ENCODE assay signal across 9 mouse cellular contexts in genomic region chr19:43385451-43385850, GRCm38 (mm10). TPM values are rescaled to one million over a fixed set of nuclear protein-coding genes. Genes with fewer than 3 reads are reported as not detected.
A peak's percentile ranks its signal among the peaks of the same experiment; 100 is the strongest.
DNase-seq lines count a peak whose midpoint lies in the region; ATAC-seq and TF ChIP-seq lines count a peak whose summit lies in the region.
"Had no signal": no experiment of that assay in that cellular context is flagged by ENCODE, and none has a peak within 500 bp of the region (broad histone marks: within the 10 kb centered on the region; RNA-seq: fewer than 3 reads in every experiment).

No protein-coding gene starts in this region.

- peak overlapping the region; percentile 40 for H3K4me3 ChIP-seq in kidney, embryonic 16.5 days (ENCODE audit: low read length)
- H3K4me3 ChIP-seq in forebrain, embryonic 11.5 days (ENCODE audit: low read depth, low read length) = peak overlapping the region; percentile 29
- peak overlapping the region; percentile 41 for H3K4me3 ChIP-seq in intestine, postnatal 0 days (ENCODE audit: low read depth, low read length)
- H3K4me3 ChIP-seq in neural tube, embryonic 15.5 days (replicated peaks) = peak overlapping the region; percentile 31

- no peaks in the 10 kb centered on the region for H3K9me3 ChIP-seq in kidney, embryonic 16.5 days (ENCODE audit: low read length)
- no peaks in the 10 kb centered on the region for H3K9me3 ChIP-seq in forebrain, embryonic 11.5 days (ENCODE audit: control insufficient read depth, low read length)
- no peaks in the 10 kb centered on the region for H3K9me3 ChIP-seq in intestine, postnatal 0 days (ENCODE audit: control insufficient read depth)
- H3K9me3 ChIP-seq in neural tube, embryonic 15.5 days (replicated peaks) = no peaks in the 10 kb centered on the region

- ATAC-seq in kidney, embryonic 16.5 days (ENCODE audit: low FRiP score, low TSS enrichment) = no peak
- ATAC-seq in forebrain, embryonic 11.5 days (replicated peaks; ENCODE audit: low FRiP score) = no peak
- ATAC-seq in intestine, postnatal 0 days = no peak
- no peak for ATAC-seq in neural tube, embryonic 15.5 days (ENCODE audit: low FRiP score)

- no peak overlapping the region for H3K27ac ChIP-seq in kidney, embryonic 16.5 days (ENCODE audit: low read length)
- H3K27ac ChIP-seq in forebrain, embryonic 11.5 days (ENCODE audit: low read depth, low read length) = no peak overlapping the region
- peak overlapping the region; percentile 46; the same call in 1 of the 2 replicates for H3K27ac ChIP-seq in intestine, postnatal 0 days (ENCODE audit: low read depth, low read length)
- no peak overlapping the region for H3K27ac ChIP-seq in neural tube, embryonic 15.5 days (replicated peaks)

- H3K36me3 ChIP-seq in kidney, embryonic 16.5 days (ENCODE audit: insufficient read depth, low read length) = no peaks in the 10 kb centered on the region
- no peaks in the 10 kb centered on the region for H3K36me3 ChIP-seq in forebrain, embryonic 11.5 days (ENCODE audit: control insufficient read depth, insufficient read depth, low read length)
- no peaks in the 10 kb centered on the region for H3K36me3 ChIP-seq in intestine, postnatal 0 days (ENCODE audit: control insufficient read depth, insufficient read depth)
- no peaks in the 10 kb centered on the region for H3K36me3 ChIP-seq in neural tube, embryonic 15.5 days

- no peak overlapping the region for H3K9ac ChIP-seq in kidney, embryonic 16.5 days (replicated peaks; ENCODE audit: low read length)
- no peak overlapping the region for H3K9ac ChIP-seq in forebrain, embryonic 11.5 days (ENCODE audit: low read length)
- peak overlapping the region; percentile 42 for H3K9ac ChIP-seq in intestine, postnatal 0 days (ENCODE audit: low read depth, low read length)
- no peak overlapping the region for H3K9ac ChIP-seq in neural tube, embryonic 15.5 days (replicated peaks)

- peak overlapping the region; percentile 56 for H3K4me2 ChIP-seq in kidney, embryonic 16.5 days (replicated peaks; ENCODE audit: low read depth, low read length)
- peak overlapping the region; percentile 56 for H3K4me2 ChIP-seq in forebrain, embryonic 11.5 days (ENCODE audit: low read depth, low read length, severe bottlenecking)
- H3K4me2 ChIP-seq in intestine, postnatal 0 days (replicated peaks; ENCODE audit: low read depth) = peak overlapping the region; percentile 56
- peak overlapping the region; percentile 58 for H3K4me2 ChIP-seq in neural tube, embryonic 15.5 days

- WGBS in kidney, embryonic 16.5 days = 4% methylated on average over 13 of the region's 13 CpGs
- WGBS in forebrain, embryonic 11.5 days = 3% methylated on average over 12 of the region's 13 CpGs
- WGBS in intestine, postnatal 0 days = 5% methylated on average over 13 of the region's 13 CpGs
- WGBS in neural tube, embryonic 15.5 days = 1% methylated on average over 13 of the region's 13 CpGs

- H3K27me3 ChIP-seq in kidney, embryonic 16.5 days (ENCODE audit: insufficient read depth, low read length) = peaks cover 68% of the 10 kb centered on the region
- peaks cover 53% of the 10 kb centered on the region for H3K27me3 ChIP-seq in forebrain, embryonic 11.5 days (ENCODE audit: control insufficient read depth, insufficient read depth, low read length)
- H3K27me3 ChIP-seq in intestine, postnatal 0 days (replicated peaks; ENCODE audit: control insufficient read depth, insufficient read depth, low read length) = peaks cover 51% of the 10 kb centered on the region
- H3K27me3 ChIP-seq in neural tube, embryonic 15.5 days (replicated peaks) = peaks cover 68% of the 10 kb centered on the region

- no peak for TF ChIP-seq CTCF in intestine, postnatal 0 days (IDR thresholded peaks at IDR 0.05; ENCODE audit: low read depth)

- DNase-seq in kidney, postnatal 4 days = no peak
- no peak for DNase-seq in forebrain, embryonic 11.5 days (ENCODE audit: low spot score)
- DNase-seq in cerebellum, postnatal 25 days = no peak
- DNase-seq in T-cell, adult 2 months (ENCODE audit: low spot score) = no peak
- DNase-seq in testis, postnatal 10 days (ENCODE audit: low spot score) = no peak
- DNase-seq: gastrocnemius, postnatal 14 days had no signal

- H3K4me1 ChIP-seq in kidney, embryonic 16.5 days (ENCODE audit: insufficient read depth, low read length) = peaks cover 24% of the 10 kb centered on the region
- H3K4me1 ChIP-seq in forebrain, embryonic 11.5 days (replicated peaks; ENCODE audit: control insufficient read depth, insufficient read depth, low read length) = peaks cover 9% of the 10 kb centered on the region
- H3K4me1 ChIP-seq in intestine, postnatal 0 days (replicated peaks; ENCODE audit: control insufficient read depth, insufficient read depth, low read length) = no peaks in the 10 kb centered on the region
- H3K4me1 ChIP-seq in neural tube, embryonic 15.5 days = peaks cover 35% of the 10 kb centered on the region

RNA-seq across cellular contexts. Expression of gene Hpse2, which starts 2.7 kb away (rescaled TPM):
- 0.69 and 0.82 TPM in 2 replicates for polyA plus RNA-seq in kidney, embryonic 16.5 days (2015; fragmentation: Nextera tagmentation; extraction: Ambion mirVana)
- polyA plus RNA-seq in forebrain, embryonic 11.5 days (2014; fragmentation: Nextera tagmentation; extraction: Ambion mirVana) = 1.2 and 1.7 TPM in 2 replicates
- 3.3 and 4.7 TPM in 2 replicates for polyA plus RNA-seq in intestine, postnatal 0 days (2015; fragmentation: Nextera tagmentation; extraction: Ambion mirVana)
- polyA plus RNA-seq in neural tube, embryonic 15.5 days (2015; fragmentation: Nextera tagmentation; extraction: Ambion mirVana) = 0.24 and 3.4 TPM in 2 replicates

RNA-seq across cellular contexts. Expression of gene Cnnm1, which starts 54.8 kb away (rescaled TPM):
- polyA plus RNA-seq in kidney, embryonic 16.5 days (2015; fragmentation: Nextera tagmentation; extraction: Ambion mirVana) = 0.05 and 0.27 TPM in 2 replicates
- 0.35 and 0.37 TPM in 2 replicates for polyA plus RNA-seq in forebrain, embryonic 11.5 days (2014; fragmentation: Nextera tagmentation; extraction: Ambion mirVana)
- 5.4 and 5.5 TPM in 2 replicates for polyA plus RNA-seq in intestine, postnatal 0 days (2015; fragmentation: Nextera tagmentation; extraction: Ambion mirVana)
- polyA plus RNA-seq in neural tube, embryonic 15.5 days (2015; fragmentation: Nextera tagmentation; extraction: Ambion mirVana) = 4.9 and 5.1 TPM in 2 replicates
